Mouse (Mus musculus) spleen, postnatal 14 days (tissue): ENCODE results near the gene Slc37a1.
A peak's percentile ranks its signal among the peaks of the same experiment; 100 is the strongest.

Experiments
- DNase-seq, 2 experiments: peaks; one replicate each; pipeline ENCODE4 v3.0.0; 2021 to 2022; ENCODE audit warnings: low spot score in 2 of 2

The Slc37a1 gene

GRCm38 (mm10) chr17:31286492-31286891 is at the start of gene Slc37a1:
Gene Slc37a1, plus strand, starts transcription at chr17:31286792.
- no peak for DNase-seq

- DNase-seq, result no peak
Measured at GRCm38 (mm10) chr17:31238234-31239020, 48.2 kb upstream of the Slc37a1 start.

GRCm38 (mm10) chr17:31241156-31241555 is 45.4 kb upstream of the Slc37a1 start:
- DNase-seq, result no peak

DNA sequence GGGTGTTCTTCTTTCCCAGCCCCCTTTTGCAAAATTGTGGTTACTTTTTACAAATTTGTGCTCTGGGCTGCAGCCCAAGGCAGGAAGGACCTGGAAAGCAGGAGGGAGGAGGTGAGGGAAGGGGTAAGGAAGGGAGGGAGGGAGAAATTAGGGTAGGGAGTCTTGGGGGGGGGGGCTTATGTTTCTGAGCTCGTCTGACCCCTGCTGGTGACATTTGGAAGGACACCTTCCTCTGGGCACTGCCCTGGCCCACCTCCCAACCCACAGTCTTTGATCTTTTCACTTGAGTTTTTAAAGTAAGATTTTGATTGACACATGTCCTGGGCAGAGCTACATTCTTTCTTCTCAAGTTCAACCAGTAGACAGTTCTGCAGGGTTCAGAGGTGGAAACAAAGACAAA is 43.8 kb upstream of the Slc37a1 start:
- no peak for DNase-seq

DNA sequence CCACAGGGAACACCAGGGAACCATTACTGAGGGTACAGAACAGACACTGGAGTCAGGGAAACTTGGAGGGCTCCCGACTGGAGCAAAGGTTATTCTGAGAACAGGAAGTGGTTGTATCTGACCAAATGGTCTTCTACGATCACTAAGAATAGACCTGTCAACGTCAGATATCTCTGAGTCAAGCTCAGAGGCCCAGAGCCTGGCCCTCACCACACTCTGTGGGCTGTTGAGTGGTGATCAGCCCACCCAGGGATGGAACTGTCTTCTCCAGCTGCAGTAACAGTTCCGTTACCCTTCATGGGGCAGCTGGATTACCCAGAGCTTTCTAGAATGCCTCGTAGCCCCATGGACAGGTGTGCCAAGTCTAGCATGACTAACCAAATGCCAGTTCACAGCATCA is 41.3 kb upstream of the Slc37a1 start:
- DNase-seq, result no peak

DNA sequence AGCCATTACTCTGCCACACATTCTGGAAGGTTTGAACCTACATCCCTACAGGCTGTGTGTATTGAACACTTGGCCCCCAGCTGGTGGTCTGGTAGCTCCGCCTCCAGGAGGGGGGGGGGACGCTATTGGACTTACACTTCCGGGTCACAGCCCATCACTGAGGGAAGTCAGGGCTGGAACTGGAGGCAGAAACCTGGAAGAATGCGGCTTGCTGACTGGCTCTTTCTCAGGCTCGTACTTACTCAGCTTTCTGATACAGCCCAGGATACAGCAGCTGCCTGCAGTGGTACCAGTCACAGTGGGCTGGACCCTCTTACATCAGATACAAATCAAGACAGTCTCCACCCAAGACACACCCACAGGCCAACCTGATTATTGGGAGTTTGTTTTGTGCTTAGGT is 39.4 kb upstream of the Slc37a1 start:
- DNase-seq, result no peak

- DNase-seq, result no peak
Measured at GRCm38 (mm10) chr17:31253951-31254350, 32.6 kb upstream of the Slc37a1 start.

GRCm38 (mm10) chr17:31254463-31254931 is 32.1 kb upstream of the Slc37a1 start:
- DNase-seq, result peak; percentile 46 to 72

DNA sequence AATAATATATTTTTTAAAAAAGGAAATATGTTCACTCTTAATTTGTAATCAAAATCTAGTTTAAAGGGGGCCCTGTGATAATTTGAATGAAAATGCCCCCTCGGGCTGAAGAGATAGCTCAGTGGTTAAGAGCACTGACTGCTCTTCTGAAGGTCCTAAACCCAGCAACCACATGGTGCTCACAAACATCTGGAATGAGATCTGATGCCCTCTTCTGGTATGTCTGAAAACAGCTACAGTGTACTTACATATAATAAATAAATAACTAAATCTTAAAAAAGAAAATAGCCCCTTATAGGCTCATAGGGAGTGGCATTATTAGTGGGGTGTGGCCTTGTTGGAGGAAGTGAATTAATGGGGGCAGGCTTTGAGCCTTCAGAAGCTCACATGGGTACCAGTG is 29.4 kb upstream of the Slc37a1 start:
- no peak for DNase-seq

- DNase-seq, result no peak
Measured at GRCm38 (mm10) chr17:31257898-31258297, 28.7 kb upstream of the Slc37a1 start.

GRCm38 (mm10) chr17:31258310-31258865 is 28.2 kb upstream of the Slc37a1 start:
- DNase-seq, result no peak

GRCm38 (mm10) chr17:31259145-31259544 is 27.4 kb upstream of the Slc37a1 start:
- no peak for DNase-seq

- DNase-seq, result no peak
Measured at GRCm38 (mm10) chr17:31259825-31260224, 26.8 kb upstream of the Slc37a1 start.

DNA sequence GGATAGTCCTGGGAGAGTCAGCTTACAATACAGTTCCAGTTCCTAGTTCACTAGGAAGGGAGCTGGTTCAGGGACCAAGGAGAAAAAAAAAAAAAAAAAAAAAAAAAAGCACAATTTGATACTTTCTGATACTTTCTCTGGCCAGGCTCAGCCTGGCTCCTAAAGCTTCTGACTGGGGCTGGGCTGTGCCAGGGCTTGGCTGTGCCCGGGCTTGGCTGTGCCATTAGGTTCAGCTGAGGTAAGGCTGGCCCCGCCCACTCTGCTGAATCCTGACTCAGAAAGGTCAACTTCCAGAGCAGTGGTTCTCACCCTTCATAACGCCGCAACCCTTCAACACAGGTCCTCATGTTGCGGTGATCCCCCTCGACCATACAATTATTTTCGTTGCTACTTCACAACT is 26.2 kb upstream of the Slc37a1 start:
- no peak for DNase-seq

- peak in 1 of 2 experiments; percentile 17 for DNase-seq
Measured at GRCm38 (mm10) chr17:31261352-31261751, 25.2 kb upstream of the Slc37a1 start.

DNA sequence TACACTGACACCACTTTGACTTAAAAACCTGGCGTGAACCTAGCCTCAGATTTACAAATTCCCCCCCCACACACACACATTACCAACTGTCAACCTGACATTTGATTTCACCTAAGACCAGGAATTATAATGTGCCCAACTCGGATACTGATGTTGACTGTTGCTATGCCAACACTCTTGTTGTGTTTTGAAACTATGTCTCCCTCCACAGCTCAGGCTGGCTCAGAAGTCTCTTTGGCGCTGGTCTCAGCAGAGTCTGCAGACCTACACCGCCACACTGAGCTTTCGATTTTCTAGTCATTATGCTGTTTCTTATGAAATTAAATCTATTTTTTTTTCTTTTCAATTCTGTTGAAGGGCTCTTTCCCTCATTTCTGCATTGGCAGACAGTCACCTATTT is 23.9 kb upstream of the Slc37a1 start:
- no peak for DNase-seq

- DNase-seq, result no peak
Measured at GRCm38 (mm10) chr17:31263770-31264169, 22.8 kb upstream of the Slc37a1 start.

GRCm38 (mm10) chr17:31264372-31264771 is 22.2 kb upstream of the Slc37a1 start:
- no peak for DNase-seq

DNA sequence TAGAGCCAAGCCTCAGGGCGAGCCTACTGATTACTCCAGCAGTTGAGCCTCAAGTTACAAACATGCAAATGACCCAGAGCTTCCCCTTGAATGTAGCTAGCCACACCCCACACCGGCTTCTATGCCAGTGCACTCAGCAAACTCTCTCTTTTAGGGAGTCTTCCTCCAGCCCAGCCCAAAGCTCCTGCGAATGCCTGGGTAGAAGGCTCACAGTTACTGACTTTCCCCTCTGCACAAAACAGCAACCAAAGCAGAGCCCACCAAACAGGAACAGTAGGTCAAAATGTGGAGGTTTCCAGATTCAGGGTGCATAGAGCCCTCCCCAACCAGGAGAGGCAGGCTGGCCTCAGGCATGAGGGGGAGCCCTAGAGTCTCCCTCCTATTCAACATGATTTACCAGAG is 21.4 kb upstream of the Slc37a1 start:
- DNase-seq, result peak in 1 of 2 experiments; percentile 55

GRCm38 (mm10) chr17:31265831-31266230 is 20.8 kb upstream of the Slc37a1 start:
- DNase-seq, result no peak

DNA sequence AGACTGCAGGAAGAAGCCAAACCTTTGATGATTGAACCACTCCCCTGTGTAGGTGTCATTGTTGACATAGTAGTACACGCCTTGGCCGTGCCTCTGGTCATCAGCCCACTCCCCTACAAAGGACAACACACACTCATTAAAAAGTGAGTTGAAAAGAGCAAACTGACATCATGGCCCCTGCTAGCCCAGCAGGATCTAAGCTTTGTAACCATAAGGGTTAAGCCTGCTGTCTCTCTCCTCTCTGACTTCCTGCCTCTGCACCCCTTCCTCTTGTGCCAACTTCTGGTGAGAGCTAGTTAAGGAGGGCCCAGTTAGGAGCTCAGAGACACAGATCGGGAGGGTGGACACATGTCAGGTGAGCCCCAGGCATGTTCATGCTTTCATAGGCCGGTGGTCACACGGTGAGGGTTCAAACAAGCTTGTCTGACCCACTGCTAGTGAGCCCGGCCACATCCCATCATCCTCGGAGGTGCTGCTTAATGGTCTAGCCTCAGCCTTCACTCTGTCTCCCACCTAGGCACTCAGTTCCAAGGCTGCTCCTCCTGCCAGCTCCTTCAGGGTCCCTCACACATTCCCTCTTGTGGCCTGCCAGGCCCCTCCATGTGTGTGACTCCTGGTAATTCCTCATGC is 20.2 kb upstream of the Slc37a1 start:
- no peak for DNase-seq

- no peak for DNase-seq
Measured at GRCm38 (mm10) chr17:31267138-31267537, 19.5 kb upstream of the Slc37a1 start.

GRCm38 (mm10) chr17:31267603-31268002 is 19.0 kb upstream of the Slc37a1 start:
- no peak for DNase-seq
